Mouse (Mus musculus) hindbrain, embryonic 15.5 days (tissue): ENCODE results near the gene Pde9a. TPM values are rescaled to one million over a fixed set of nuclear protein-coding genes. Genes with fewer than 3 reads are reported as not detected.

Experiments
- ATAC-seq: fragments of 200-750 bp; cut with Nextera tagmentation; 2 replicates; pipeline ENCODE4 v1.8.0; 2017; ENCODE audit warnings: low read depth, moderate number of reproducible peaks, moderate TSS enrichment; ENCODE audit not compliant: low FRiP score
- H3K27ac ChIP-seq: fragments of 300-500 bp; sonication (generic); replicated peaks from 2 replicates; pipeline ENCODE4 v1.5.1; 2015; ENCODE audit warnings: mild to moderate bottlenecking, inconsistent platforms
- H3K27me3 ChIP-seq: fragments of 300-500 bp; sonication (generic); 2 replicates; pipeline ENCODE4 v1.6.1; 2015; ENCODE audit warnings: control low read depth, inconsistent platforms
- H3K36me3 ChIP-seq: fragments of 300-500 bp; sonication (generic); 2 replicates; pipeline ENCODE4 v1.6.1; 2015; ENCODE audit warnings: control low read depth, inconsistent platforms
- H3K4me1 ChIP-seq: fragments of 300-500 bp; sonication (generic); replicated peaks from 2 replicates; pipeline ENCODE4 v1.6.1; 2015; ENCODE audit warnings: control low read depth, inconsistent platforms
- H3K4me2 ChIP-seq: fragments of 300-500 bp; sonication (generic); 2 replicates; pipeline ENCODE4 v1.6.1; 2015; ENCODE audit warnings: moderate library complexity, mild to moderate bottlenecking, inconsistent platforms
- H3K4me3 ChIP-seq: fragments of 300-500 bp; sonication (generic); 2 replicates; pipeline ENCODE4 v1.5.1; 2015; ENCODE audit warnings: mild to moderate bottlenecking, inconsistent platforms
- H3K9ac ChIP-seq: fragments of 300-500 bp; sonication (generic); 2 replicates; pipeline ENCODE4 v1.6.1; 2015; ENCODE audit warnings: inconsistent platforms
- H3K9me3 ChIP-seq: fragments of 300-500 bp; sonication (generic); 2 replicates; pipeline ENCODE4 v1.6.1; 2016; ENCODE audit warnings: control low read depth, inconsistent platforms
- WGBS: fragments of 180-500 bp; shearing (Covaris S2); methylation state at CpG from one replicate; pipeline ENCODE4 v1.1.7; 2015; 5-methylcytosine and 5-hydroxymethylcytosine counted together
- polyA plus RNA-seq: library from polyadenylated mRNA; unstranded; fragments of >200 nt; fragmentation: Nextera tagmentation; extraction: Ambion mirVana; gene quantifications from 2 replicates; pipeline ENCODE4 v1.2.1, GENCODE M21; 2015

The Pde9a gene
- polyA plus RNA-seq, 1 experiment from 2014 or later, result 34.2 TPM

DNA sequence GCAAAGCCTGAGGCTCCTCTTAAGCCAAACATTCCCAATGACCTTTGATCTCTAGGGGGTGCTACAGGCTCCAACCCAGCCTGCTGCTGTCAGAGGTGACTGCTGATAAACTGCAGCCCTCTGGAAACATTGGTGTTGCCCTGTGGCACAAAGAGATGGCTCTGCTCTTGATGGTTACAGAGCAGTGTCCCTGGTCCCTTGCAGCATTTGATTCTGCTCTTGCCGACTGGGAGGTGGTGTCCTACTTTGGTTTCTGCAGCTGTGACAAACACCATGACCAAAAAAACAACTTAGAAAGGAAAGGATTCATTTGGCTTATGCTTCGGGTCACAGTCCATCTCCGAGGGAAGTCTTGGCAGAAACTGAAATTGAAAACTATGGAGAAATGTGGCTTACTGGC lies 5.5 kb downstream of the Pde9a start:
- WGBS, result 80% methylated on average over 3 of the region's 3 CpGs
- Histone ChIP-seq H3K9ac (no peak overlapping the region), H3K27me3 (no peaks in the 10 kb centered on the region), H3K9me3 (no peaks in the 10 kb centered on the region), H3K4me2 (no peak overlapping the region), H3K27ac (no peak overlapping the region), H3K4me1 (peaks cover 36% of the 10 kb centered on the region), H3K36me3 (no peaks in the 10 kb centered on the region), H3K4me3 (no peak overlapping the region)
- ATAC-seq, result no peak

GRCm38 (mm10) chr17:31392041-31392440 lies 6.0 kb downstream of the Pde9a start:
- ATAC-seq, result no peak
- no peaks in the 10 kb centered on the region for H3K36me3 ChIP-seq
- WGBS, result 88% methylated on average over 5 of the region's 5 CpGs
- H3K27ac ChIP-seq, result no peak overlapping the region
- no peak overlapping the region for H3K4me2 ChIP-seq
- no peaks in the 10 kb centered on the region for H3K9me3 ChIP-seq
- no peaks in the 10 kb centered on the region for H3K27me3 ChIP-seq
- H3K4me3 ChIP-seq, result no peak overlapping the region
- no peak overlapping the region for H3K9ac ChIP-seq
- peaks cover 32% of the 10 kb centered on the region for H3K4me1 ChIP-seq

GRCm38 (mm10) chr17:31393811-31394210 lies 7.8 kb downstream of the Pde9a start:
- Histone ChIP-seq H3K9ac (no peak overlapping the region), H3K36me3 (no peaks in the 10 kb centered on the region), H3K4me1 (peaks cover 14% of the 10 kb centered on the region), H3K4me2 (no peak overlapping the region), H3K27me3 (no peaks in the 10 kb centered on the region), H3K27ac (no peak overlapping the region), H3K9me3 (no peaks in the 10 kb centered on the region), H3K4me3 (no peak overlapping the region)
- ATAC-seq, result no peak
- whole genome bisulfite sequencing, result 75% methylated on average over 2 of the region's 2 CpGs

GRCm38 (mm10) chr17:31400294-31400693 lies 14.3 kb downstream of the Pde9a start:
- Histone ChIP-seq H3K4me3 (no peak overlapping the region), H3K9me3 (no peaks in the 10 kb centered on the region), H3K4me1 (peaks cover 18% of the 10 kb centered on the region), H3K27ac (no peak overlapping the region), H3K9ac (no peak overlapping the region), H3K36me3 (no peaks in the 10 kb centered on the region), H3K27me3 (no peaks in the 10 kb centered on the region), H3K4me2 (no peak overlapping the region)
- WGBS, result 76% methylated on average over 6 of the region's 6 CpGs
- ATAC-seq, result no peak

GRCm38 (mm10) chr17:31401160-31401559 lies 15.2 kb downstream of the Pde9a start:
- Histone ChIP-seq H3K36me3 (no peaks in the 10 kb centered on the region), H3K4me1 (peaks cover 18% of the 10 kb centered on the region), H3K9ac (no peak overlapping the region), H3K27me3 (no peaks in the 10 kb centered on the region), H3K27ac (no peak overlapping the region), H3K4me2 (no peak overlapping the region), H3K9me3 (no peaks in the 10 kb centered on the region), H3K4me3 (no peak overlapping the region)
- ATAC-seq, result no peak
- WGBS, result 88% methylated on average over 3 of the region's 3 CpGs

DNA sequence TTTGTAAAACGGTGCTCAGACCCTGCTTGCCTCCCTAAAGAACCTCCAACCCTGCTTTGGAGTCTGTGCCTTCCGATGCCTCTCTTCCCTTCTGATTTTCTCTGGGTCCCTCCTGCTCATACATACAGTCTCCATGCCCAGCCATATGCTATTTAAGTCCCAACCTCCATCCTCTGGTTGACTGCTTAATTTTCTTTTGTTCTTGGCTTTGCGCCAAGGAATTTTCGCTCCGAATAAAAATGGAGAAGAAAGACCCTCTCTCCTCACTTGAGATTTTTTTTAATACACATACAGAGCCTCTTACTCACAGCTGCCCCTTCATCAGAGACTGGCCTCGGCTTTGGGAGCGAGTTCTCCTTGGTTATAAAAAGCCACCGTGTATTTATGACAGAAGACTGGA lies 16.7 kb downstream of the Pde9a start:
- Histone ChIP-seq H3K4me1 (peaks cover 18% of the 10 kb centered on the region), H3K36me3 (no peaks in the 10 kb centered on the region), H3K27ac (no peak overlapping the region; the same call in 1 of the 2 replicates), H3K27me3 (no peaks in the 10 kb centered on the region), H3K9me3 (no peaks in the 10 kb centered on the region), H3K9ac (no peak overlapping the region), H3K4me2 (no peak overlapping the region), H3K4me3 (no peak overlapping the region)
- no peak for ATAC-seq
- WGBS, result 64% methylated on average over 8 of the region's 8 CpGs

- H3K36me3 ChIP-seq, result no peaks in the 10 kb centered on the region
- H3K9ac ChIP-seq, result no peak overlapping the region
- ATAC-seq, result no peak
- no peak overlapping the region for H3K4me2 ChIP-seq
- H3K4me1 ChIP-seq, result peaks cover 27% of the 10 kb centered on the region
- H3K27me3 ChIP-seq, result no peaks in the 10 kb centered on the region
- 64% methylated on average over 6 of the region's 6 CpGs for WGBS
- H3K9me3 ChIP-seq, result no peaks in the 10 kb centered on the region
- no peak overlapping the region for H3K27ac ChIP-seq
- no peak overlapping the region for H3K4me3 ChIP-seq
Observed at GRCm38 (mm10) chr17:31405694-31406227, 19.8 kb downstream of the Pde9a start.

DNA sequence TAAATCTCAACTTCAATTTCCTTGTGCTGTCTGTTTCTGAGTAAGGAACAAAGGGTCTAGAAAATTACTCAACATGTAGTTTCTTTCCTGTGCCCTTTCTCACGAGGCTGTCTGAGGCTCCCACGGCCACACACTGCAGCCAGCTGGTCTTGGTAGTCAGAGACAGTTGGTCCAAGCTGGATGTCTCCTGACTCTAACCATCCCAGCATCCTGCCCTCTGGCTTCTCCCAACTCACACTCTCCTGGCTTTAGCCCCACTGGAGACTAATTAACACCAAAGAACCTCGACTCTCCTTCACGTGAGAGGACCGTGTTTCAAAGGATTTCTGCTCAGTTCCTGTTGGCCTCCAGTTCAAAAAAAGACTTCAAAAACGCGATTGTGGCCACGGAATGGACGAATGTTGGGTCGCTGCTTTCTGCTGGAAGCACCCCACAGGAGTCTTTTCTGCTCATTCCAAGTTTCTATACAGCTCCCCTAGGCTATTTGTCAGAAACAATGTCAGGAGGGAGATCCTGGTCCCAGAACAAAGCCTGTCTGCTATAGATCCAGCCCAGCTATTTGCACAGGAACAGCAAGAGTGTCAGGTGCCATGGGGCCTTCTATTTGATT lies 23.8 kb downstream of the Pde9a start:
- ATAC-seq, result no peak
- Histone ChIP-seq H3K27me3 (no peaks in the 10 kb centered on the region), H3K9ac (no peak overlapping the region), H3K36me3 (peaks cover 2% of the 10 kb centered on the region; the same call in 1 of the 2 replicates), H3K9me3 (no peaks in the 10 kb centered on the region), H3K4me1 (peaks cover 23% of the 10 kb centered on the region), H3K27ac (peak overlapping the region; percentile 23), H3K4me3 (no peak overlapping the region), H3K4me2 (no peak overlapping the region)
- 9% methylated on average over 10 of the region's 10 CpGs for WGBS

GRCm38 (mm10) chr17:31415258-31415657 lies 29.2 kb downstream of the Pde9a start:
- H3K27me3 ChIP-seq, result no peaks in the 10 kb centered on the region
- peaks cover 19% of the 10 kb centered on the region for H3K36me3 ChIP-seq
- H3K9me3 ChIP-seq, result no peaks in the 10 kb centered on the region
- whole genome bisulfite sequencing, result 87% methylated on average over 9 of the region's 9 CpGs
- H3K4me2 ChIP-seq, result no peak overlapping the region
- peaks cover 24% of the 10 kb centered on the region for H3K4me1 ChIP-seq
- ATAC-seq, result no peak
- no peak overlapping the region for H3K27ac ChIP-seq
- no peak overlapping the region for H3K9ac ChIP-seq
- no peak overlapping the region for H3K4me3 ChIP-seq

DNA sequence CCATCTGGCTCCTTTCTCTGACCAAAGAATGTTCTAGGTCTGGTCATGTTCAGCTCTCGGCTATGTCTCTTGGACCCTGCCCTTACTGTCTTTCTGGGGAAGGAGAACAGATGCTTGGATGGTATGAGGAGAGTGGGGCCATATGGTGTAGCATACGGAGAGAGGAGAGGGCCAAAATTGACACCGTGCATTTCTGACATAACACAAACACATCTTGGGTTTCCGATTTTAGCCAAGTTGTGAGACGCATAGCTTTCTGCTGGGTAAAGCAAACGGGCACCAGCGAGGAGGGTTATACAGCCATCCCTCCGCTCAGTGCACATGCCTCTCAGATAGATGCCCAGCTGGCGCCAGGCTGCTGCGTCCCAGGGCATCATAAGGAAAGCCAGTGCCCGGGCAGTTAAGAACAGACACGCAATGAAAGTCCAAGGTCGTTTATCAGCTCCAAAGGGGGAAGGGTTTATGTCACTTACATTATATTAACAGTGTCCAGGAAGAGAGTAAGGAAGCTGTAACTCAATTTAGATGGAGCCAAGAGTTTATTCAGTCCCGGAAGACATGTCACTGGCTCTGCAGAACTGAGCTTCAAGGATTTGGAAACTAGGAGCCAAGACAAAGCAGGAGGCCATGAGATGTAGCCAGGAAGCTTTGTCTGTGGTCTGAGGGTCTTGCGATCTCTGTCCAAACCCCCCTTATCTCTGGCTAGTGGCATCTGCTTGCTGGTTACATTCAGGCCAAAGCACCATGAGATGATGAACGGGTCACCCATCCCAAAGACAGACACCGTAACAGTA lies 33.0 kb downstream of the Pde9a start:
- ATAC-seq, result peak; percentile 57
- 79% methylated on average over 17 of the region's 17 CpGs for WGBS

DNA sequence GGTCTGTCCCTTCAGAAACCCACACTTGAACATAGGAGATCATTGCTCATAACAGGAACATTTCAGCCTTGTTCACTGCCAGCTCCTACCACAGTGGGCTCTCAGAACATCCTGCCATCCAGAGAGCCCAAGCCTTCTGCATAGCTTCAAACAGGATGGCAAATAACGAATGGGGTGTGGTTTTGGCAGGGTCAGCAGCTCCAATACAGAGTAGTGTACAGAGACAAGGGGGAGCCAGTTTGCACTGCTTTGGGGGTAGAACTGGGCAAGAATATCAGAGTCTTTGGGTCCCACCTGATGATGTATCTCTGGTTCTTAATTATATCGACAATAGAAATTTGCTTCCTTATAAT lies 33.6 kb downstream of the Pde9a start:
- Histone ChIP-seq H3K27ac (peak overlapping the region; percentile 29; the same call in 1 of the 2 replicates), H3K4me2 (no peak overlapping the region), H3K9me3 (no peaks in the 10 kb centered on the region), H3K4me1 (peaks cover 20% of the 10 kb centered on the region), H3K9ac (no peak overlapping the region), H3K4me3 (no peak overlapping the region), H3K36me3 (peaks cover 17% of the 10 kb centered on the region), H3K27me3 (no peaks in the 10 kb centered on the region)
- 73% methylated on average over 2 of the region's 2 CpGs for WGBS
- ATAC-seq, result no peak

More for the DNA sequence above, 33.0 kb downstream of the Pde9a start:
- Histone ChIP-seq H3K9me3 (no peaks in the 10 kb centered on the region), H3K4me3 (no peak overlapping the region), H3K9ac (no peak overlapping the region), H3K4me1 (peaks cover 15% of the 10 kb centered on the region), H3K36me3 (peaks cover 19% of the 10 kb centered on the region), H3K27ac (peak overlapping the region; percentile 29; the same call in 1 of the 2 replicates), H3K27me3 (no peaks in the 10 kb centered on the region), H3K4me2 (no peak overlapping the region)

GRCm38 (mm10) chr17:31419995-31420394 lies 34.0 kb downstream of the Pde9a start:
- H3K4me1 ChIP-seq, result peaks cover 21% of the 10 kb centered on the region
- no peak overlapping the region for H3K4me2 ChIP-seq
- H3K27ac ChIP-seq, result no peak overlapping the region
- H3K36me3 ChIP-seq, result peaks cover 16% of the 10 kb centered on the region
- ATAC-seq, result no peak
- WGBS, result 56% methylated on average over 3 of the region's 3 CpGs
- no peak overlapping the region for H3K9ac ChIP-seq
- H3K9me3 ChIP-seq, result no peaks in the 10 kb centered on the region
- no peaks in the 10 kb centered on the region for H3K27me3 ChIP-seq
- H3K4me3 ChIP-seq, result no peak overlapping the region
